Mouse (Mus musculus) liver, embryonic 14.5 days (tissue): ENCODE measurements around the gene Lrrc29. TPM values are rescaled to one million over a fixed set of nuclear protein-coding genes. Genes with fewer than 3 reads are reported as not detected.
A peak's percentile ranks its signal among the peaks of the same experiment; 100 is the strongest.

Experiments used
- ATAC-seq: fragments of 200-750 bp; cut with Nextera tagmentation; 2 replicates; pipeline ENCODE4 v1.8.0; 2017; ENCODE audit warnings: moderate number of reproducible peaks, mild to moderate bottlenecking, moderate library complexity; ENCODE audit not compliant: insufficient read depth
- DNase-seq, 3 experiments: peaks; one replicate each; pipeline ENCODE4 v3.0.0-alpha.2; 2012 to 2013; ENCODE audit warnings: low read depth in 3 of 3, low spot score in 3 of 3
- H3K27ac ChIP-seq: fragments of 300-500 bp; sonication (generic); 2 replicates; pipeline ENCODE4 v1.5.1; 2014; ENCODE audit warnings: moderate library complexity, mild to moderate bottlenecking, control low read depth, inconsistent platforms
- H3K27me3 ChIP-seq: fragments of 300-500 bp; sonication (generic); 2 replicates; pipeline ENCODE4 v1.6.1; 2014; ENCODE audit warnings: mild to moderate bottlenecking, low read length, moderate library complexity; ENCODE audit not compliant: control insufficient read depth, insufficient read depth
- H3K36me3 ChIP-seq: fragments of 300-500 bp; sonication (generic); replicated peaks from 2 replicates; pipeline ENCODE4 v1.6.1; 2014; ENCODE audit warnings: low read depth; ENCODE audit not compliant: control insufficient read depth, insufficient read depth
- H3K4me1 ChIP-seq, 2 experiments: fragments of 200-500 bp in 1 of 2; fragments of 300-500 bp in 1 of 2; sonication (generic) in 1 of 2; replicated peaks; 2 replicates each; pipeline ENCODE4 v1.6.1; 2012 to 2014; ENCODE audit warnings: antibody characterized with exemption in 1 of 2, inconsistent platforms in 1 of 2, low read length in 1 of 2; ENCODE audit not compliant: control insufficient read depth in 2 of 2, insufficient read depth in 2 of 2
- H3K4me2 ChIP-seq: fragments of 300-500 bp; sonication (generic); 2 replicates; pipeline ENCODE4 v1.6.1; 2014; ENCODE audit warnings: low read depth, mild to moderate bottlenecking, control low read depth, moderate library complexity
- H3K4me3 ChIP-seq, 2 experiments: fragments of 200-500 bp in 1 of 2; fragments of 300-500 bp in 1 of 2; sonication (generic) in 1 of 2; 2 replicates each; pipeline ENCODE4 v1.5.1; 2012 to 2014; ENCODE audit warnings: low read depth in 2 of 2, low read length in 2 of 2, mild to moderate bottlenecking in 2 of 2, control low read depth in 1 of 2, inconsistent platforms in 1 of 2, moderate library complexity in 1 of 2; ENCODE audit not compliant: insufficient read depth in 1 of 2
- H3K9ac ChIP-seq: fragments of 300-500 bp; sonication (generic); replicated peaks from 2 replicates; pipeline ENCODE4 v1.6.1; 2014; ENCODE audit warnings: mild to moderate bottlenecking, control low read depth, moderate library complexity
- H3K9me3 ChIP-seq: fragments of 300-500 bp; sonication (generic); 2 replicates; pipeline ENCODE4 v1.6.1; 2016; ENCODE audit warnings: low read length, mixed read lengths; ENCODE audit not compliant: control insufficient read depth
- CTCF ChIP-seq: IDR thresholded peaks from 2 replicates; pipeline ENCODE4 v1.5.1; 2016; ENCODE audit warnings: antibody characterized with exemption, low read depth, control low read depth
- EP300 ChIP-seq: IDR thresholded peaks from 2 replicates; pipeline ENCODE4 v1.6.1; 2016; ENCODE audit warnings: antibody characterized with exemption, low read depth
- WGBS: fragments of 180-500 bp; shearing (Covaris S2); extraction: QIAGEN DNeasy Blood & Tissue Kit; methylation state at CpG from one replicate; pipeline ENCODE4 v1.1.7; 2014; ENCODE audit not compliant: insufficient replicate concordance; 5-methylcytosine and 5-hydroxymethylcytosine counted together
- polyA plus RNA-seq, 2 experiments: library from polyadenylated mRNA; depleted of rRNA in 1 of 2; stranded (reverse) in 1 of 2; unstranded in 1 of 2; fragments of >200 nt; fragmentation: Nextera tagmentation in 1 of 2; extraction: Ambion mirVana in 1 of 2; gene quantifications; 2 replicates each; pipeline versions ENCODE4 v1.2.1 to v1.2.3; 2012 to 2014

The Lrrc29 gene
- polyA plus RNA-seq, 2 experiments: 9.1 to 10.4 TPM

DNA sequence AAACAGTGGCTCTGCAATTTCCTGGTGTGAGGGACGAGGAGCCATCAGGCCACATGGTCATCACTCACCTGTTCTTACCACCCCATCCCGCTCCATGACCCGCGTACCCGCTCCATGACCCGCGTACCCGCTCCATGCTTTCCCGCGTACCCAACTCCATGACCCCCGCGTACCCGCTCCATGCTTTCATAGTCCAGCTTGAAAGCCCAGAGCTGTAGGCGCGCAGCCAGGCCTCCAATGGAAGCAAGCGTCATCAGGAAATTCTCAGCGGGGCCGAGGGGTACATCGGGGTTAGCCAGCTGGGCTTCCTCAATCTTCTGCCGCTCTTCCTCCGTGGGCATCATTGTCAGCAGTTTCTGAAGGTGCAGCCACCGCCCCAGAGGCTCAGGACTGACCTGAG is 5.4 kb upstream of the Lrrc29 start:
- H3K4me1 ChIP-seq: peaks cover 0 to 3% of the 10 kb centered on the region in 2 experiments; a peak in 2 of 4 replicates
- no peak overlapping the region for H3K9ac ChIP-seq
- H3K9me3 ChIP-seq: no peaks in the 10 kb centered on the region
- H3K4me3 ChIP-seq: no peak overlapping the region
- H3K27me3 ChIP-seq: no peaks in the 10 kb centered on the region
- ATAC-seq (no peak), DNase-seq (no peak)
- H3K36me3 ChIP-seq: peaks cover 28% of the 10 kb centered on the region
- no peak overlapping the region for H3K4me2 ChIP-seq
- TF ChIP-seq CTCF: no peak
- no peak for TF ChIP-seq EP300
- H3K27ac ChIP-seq: no peak overlapping the region
- 93% methylated on average over 22 of the region's 22 CpGs for WGBS

DNA sequence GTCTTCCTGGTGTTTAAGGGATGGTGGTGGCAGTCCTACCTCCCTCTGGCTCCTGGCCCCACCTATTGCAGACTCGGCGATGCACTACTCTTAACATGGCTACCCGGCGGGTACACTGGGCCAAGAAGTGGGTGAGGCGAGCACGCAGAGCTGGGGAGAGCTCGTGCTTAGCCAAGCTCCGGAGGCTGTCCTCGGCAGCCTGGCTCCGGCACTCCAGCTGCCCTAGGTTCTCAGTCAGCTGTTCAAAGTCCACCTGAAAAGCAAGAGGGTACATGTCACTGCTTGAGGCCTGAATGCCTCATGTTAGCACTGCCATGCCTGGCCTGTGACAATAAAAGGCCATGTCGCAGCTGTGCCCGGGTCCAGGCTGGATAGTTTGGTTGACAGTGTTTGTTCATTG is 4.2 kb upstream of the Lrrc29 start:
- Histone ChIP-seq H3K27me3 (no peaks in the 10 kb centered on the region), H3K36me3 (peaks cover 28% of the 10 kb centered on the region), H3K4me2 (no peak overlapping the region), H3K9ac (no peak overlapping the region), H3K9me3 (no peaks in the 10 kb centered on the region), H3K27ac (no peak overlapping the region), H3K4me1 (peaks cover under 1 to 6% of the 10 kb centered on the region in 2 experiments), H3K4me3 (no peak overlapping the region)
- DNase-seq: no peak
- no peak for ATAC-seq
- TF ChIP-seq CTCF (no peak), EP300 (no peak)
- 89% methylated on average over 12 of the region's 12 CpGs for WGBS

DNA sequence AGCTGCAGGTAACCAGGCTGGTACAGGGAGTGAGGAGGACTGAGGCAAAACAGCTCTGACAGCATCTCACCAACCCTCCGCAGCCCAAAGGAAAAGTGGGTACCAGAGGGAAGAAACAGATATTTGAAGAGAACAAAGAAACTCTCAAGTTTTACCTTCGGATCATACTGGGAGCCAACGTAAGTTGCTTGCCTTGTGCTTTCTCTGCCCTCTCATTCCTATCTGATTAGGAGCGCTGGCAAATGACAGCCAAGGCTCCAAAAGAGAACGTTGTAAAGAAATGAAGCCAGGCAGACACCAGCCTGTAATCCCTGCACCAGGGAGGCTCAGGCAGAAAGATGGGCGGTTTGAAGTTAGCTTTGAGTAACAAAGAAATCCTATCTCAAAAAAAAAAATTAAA is 890 bp upstream of the Lrrc29 start:
- peaks cover 31 to 32% of the 10 kb centered on the region in 2 experiments for H3K4me1 ChIP-seq
- H3K36me3 ChIP-seq: peaks cover 29% of the 10 kb centered on the region
- peak overlapping the region; percentile 79 for H3K27ac ChIP-seq
- DNase-seq: no peak
- no peak for ATAC-seq
- peak overlapping the region; percentile 75 to 94 for H3K4me3 ChIP-seq
- 18% methylated on average over 6 of the region's 6 CpGs for WGBS
- H3K9ac ChIP-seq: peak overlapping the region; percentile 83
- H3K4me2 ChIP-seq: peak overlapping the region; percentile 93
- H3K9me3 ChIP-seq: no peaks in the 10 kb centered on the region
- TF ChIP-seq EP300 (no peak), CTCF (no peak)
- no peaks in the 10 kb centered on the region for H3K27me3 ChIP-seq

DNA sequence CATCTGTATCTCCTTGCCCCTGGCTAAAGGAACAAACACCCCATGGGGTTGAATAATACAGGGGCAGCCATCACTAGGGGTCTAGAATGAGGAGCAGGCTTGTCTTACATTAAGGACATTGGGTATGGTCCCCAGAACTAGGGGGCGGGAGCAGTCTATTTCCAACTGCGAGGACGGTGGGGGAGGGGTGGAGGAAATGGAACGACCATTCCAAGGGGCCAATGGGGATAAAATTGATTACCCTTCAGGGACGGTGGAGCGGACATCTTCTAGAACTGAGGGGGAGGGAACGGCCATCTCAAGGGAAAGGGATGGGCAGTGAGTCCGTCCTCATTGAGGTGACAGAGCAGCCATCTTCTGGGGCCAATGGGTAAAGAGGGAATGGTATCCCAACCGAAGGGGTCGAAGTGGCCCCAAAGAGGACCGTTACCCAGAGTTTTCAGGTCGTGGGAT is 411 bp downstream of the Lrrc29 start:
- Histone ChIP-seq H3K9ac (peak overlapping the region; percentile 80), H3K4me3 (peak overlapping the region; percentile 75 to 94), H3K27me3 (no peaks in the 10 kb centered on the region), H3K4me1 (peaks cover 35 to 39% of the 10 kb centered on the region in 2 experiments), H3K4me2 (peak overlapping the region; percentile 89), H3K36me3 (peaks cover 27% of the 10 kb centered on the region), H3K9me3 (no peaks in the 10 kb centered on the region), H3K27ac (peak overlapping the region; percentile 98)
- peak; percentile 17 for ATAC-seq
- DNase-seq: no peak
- under 1% methylated on average over 12 of the region's 12 CpGs for WGBS
- no peak for TF ChIP-seq EP300
- TF ChIP-seq CTCF: no peak

DNA sequence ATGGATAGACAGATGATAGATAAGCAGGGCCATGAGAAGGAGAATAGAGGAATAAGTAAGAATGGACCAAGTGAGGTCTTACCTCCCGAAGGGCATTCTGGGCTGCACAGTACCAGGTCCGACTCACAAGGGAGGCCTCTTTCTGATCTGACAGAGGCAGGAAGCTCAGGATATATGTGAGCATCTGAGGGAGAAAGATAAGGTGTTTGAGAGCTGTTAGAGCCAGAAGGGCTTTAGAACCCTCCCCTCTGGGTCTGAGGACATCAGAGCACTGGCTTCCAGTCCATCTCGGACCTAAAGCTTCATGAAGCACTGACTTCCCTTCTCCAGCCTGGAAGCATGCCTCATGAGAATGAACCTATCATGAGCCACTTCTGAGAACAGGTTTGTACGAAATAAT is 2.9 kb downstream of the Lrrc29 start:
- Histone ChIP-seq H3K27me3 (no peaks in the 10 kb centered on the region), H3K4me2 (peak overlapping the region; percentile 89), H3K27ac (peak overlapping the region; percentile 98), H3K9ac (peak overlapping the region; percentile 81), H3K4me3 (peak overlapping the region; percentile 64 to 75), H3K36me3 (peaks cover 18% of the 10 kb centered on the region), H3K4me1 (peaks cover 50 to 53% of the 10 kb centered on the region in 2 experiments), H3K9me3 (no peaks in the 10 kb centered on the region)
- DNase-seq (peak; percentile 75 to 82 (median 81)), ATAC-seq (peak; percentile 81)
- no peak for TF ChIP-seq CTCF
- TF ChIP-seq EP300: peak; percentile 87
- 17% methylated on average over 4 of the region's 4 CpGs for WGBS
